Mouse (Mus musculus) layer of hippocampus, adult 2 months (tissue): ENCODE measurements at regions not wholly inside any gene's neighbourhood (a gene's known extent, or its start where the extent isn't known, plus 50 kb on each side); places are given as distances from the start of the nearest gene placed in this dataset.

Experiments
- DNase-seq, 2 experiments: peaks; one replicate each; pipeline ENCODE4 v3.0.0; 2022; ENCODE audit warnings: low spot score in 2 of 2
- H3K27ac ChIP-seq: fragments of 200-600 bp; 2 replicates; pipeline ENCODE4 v1.8.1; 2022
- H3K4me3 ChIP-seq: fragments of 200-600 bp; 2 replicates; pipeline ENCODE4 v1.8.1; 2022; ENCODE audit warnings: mild to moderate bottlenecking
- CTCF ChIP-seq: fragments of 200-600 bp; conservative IDR thresholded peaks from 2 replicates; pipeline ENCODE4 v1.8.1; 2022; ENCODE audit warnings: antibody characterized with exemption, mild to moderate bottlenecking, moderate library complexity

DNA sequence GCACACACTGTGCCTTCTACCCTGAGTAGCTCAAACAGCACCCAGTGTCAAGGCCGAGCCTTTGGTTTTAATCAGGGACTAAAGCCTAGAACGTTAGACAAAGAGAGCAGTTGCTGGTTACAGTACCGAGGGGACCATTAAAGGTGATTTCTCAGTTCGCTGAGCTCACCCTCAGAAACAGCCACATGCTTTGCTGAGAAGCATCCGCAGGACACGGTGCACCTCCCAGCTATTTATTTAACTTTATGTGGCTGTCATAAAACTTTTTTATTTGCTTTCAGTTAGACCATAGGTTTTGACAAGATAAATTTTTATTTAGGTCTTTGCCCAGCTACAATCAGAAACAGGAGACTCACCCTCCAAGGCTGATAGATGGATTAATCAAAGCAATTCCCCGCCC is 187.2 kb upstream of the Spred2 start:
- no peak overlapping the region for H3K4me3 ChIP-seq
- DNase-seq = no peak
- TF ChIP-seq CTCF = no peak
- no peak overlapping the region for H3K27ac ChIP-seq

- Histone ChIP-seq H3K27ac (no peak overlapping the region), H3K4me3 (no peak overlapping the region)
- TF ChIP-seq CTCF = no peak
- no peak for DNase-seq
Observed at GRCm38 (mm10) chr11:19737331-19737730, 186.8 kb upstream of the Spred2 start.

DNA sequence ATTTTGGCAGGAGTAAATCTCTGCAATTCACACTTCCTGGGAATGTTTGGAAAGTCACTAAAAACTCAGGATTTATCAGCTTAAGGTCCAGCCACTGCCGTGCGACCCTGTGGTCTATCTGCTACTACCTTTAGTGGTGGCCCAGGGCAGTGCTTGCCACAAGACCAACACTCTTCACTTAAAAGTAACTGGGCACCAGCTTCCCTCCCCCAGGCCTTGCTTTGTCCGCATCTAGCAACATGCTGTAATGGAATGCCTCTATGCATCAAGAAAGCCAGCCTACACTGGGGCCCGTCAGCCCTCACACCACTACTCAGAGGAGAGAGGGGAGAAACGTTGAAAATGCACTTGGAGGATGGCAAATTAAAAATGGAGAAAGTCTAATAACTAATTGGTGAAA is 186.4 kb upstream of the Spred2 start:
- H3K4me3 ChIP-seq = no peak overlapping the region
- DNase-seq = no peak
- no peak overlapping the region for H3K27ac ChIP-seq
- no peak for TF ChIP-seq CTCF

GRCm38 (mm10) chr11:19739527-19740151 is 184.5 kb upstream of the Spred2 start:
- Histone ChIP-seq H3K4me3 (no peak overlapping the region), H3K27ac (no peak overlapping the region)
- DNase-seq = no peak
- no peak for TF ChIP-seq CTCF

- Histone ChIP-seq H3K27ac (no peak overlapping the region), H3K4me3 (no peak overlapping the region)
- DNase-seq = no peak
- TF ChIP-seq CTCF = no peak
Observed at GRCm38 (mm10) chr11:19740562-19740961, 183.6 kb upstream of the Spred2 start.

DNA sequence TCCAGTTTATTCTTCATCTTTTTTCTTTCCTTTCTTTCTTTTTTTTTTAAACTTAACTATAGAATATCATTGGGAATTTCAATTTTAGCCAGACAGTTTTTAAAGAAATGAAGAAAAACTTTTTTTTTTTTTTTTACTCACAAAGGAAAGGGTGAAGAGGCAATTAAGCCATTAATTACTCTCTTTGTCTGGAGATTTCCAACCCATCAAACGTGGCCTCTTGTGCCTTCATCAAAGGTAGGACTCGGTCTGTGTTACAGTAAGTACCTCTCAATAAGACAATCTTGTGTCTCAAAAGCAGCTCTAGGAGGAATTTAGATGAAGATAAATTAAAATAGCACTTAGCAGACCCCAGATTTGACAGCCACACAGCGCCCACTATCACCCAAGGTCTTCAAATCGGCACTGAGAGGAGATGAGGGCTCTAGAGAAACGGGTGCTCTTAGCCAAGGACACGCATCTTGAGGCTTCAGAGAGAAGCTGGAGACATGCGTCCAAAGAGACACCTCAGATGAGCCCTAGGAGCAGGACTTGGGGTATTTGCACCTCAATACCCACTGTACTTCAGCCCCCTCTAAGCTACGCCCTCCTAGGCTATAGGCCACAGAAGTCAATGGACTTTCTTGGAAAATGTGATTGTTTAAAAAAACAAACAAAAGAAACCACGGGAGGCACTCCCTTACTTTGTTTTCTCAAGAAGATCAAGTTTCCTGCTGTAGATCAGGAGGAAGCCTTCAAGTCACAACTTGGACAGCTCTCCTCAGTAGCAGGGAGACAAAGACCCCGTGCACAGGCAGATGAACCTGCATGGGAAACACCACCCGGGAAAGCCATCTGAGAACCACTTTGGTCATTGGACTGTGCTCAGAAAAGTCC is 176.8 kb upstream of the Spred2 start:
- Histone ChIP-seq H3K27ac (no peak overlapping the region), H3K4me3 (no peak overlapping the region)
- no peak for DNase-seq
- no peak for TF ChIP-seq CTCF

- no peak for DNase-seq
- H3K4me3 ChIP-seq = no peak overlapping the region
- H3K27ac ChIP-seq = no peak overlapping the region
- no peak for TF ChIP-seq CTCF
Observed at GRCm38 (mm10) chr11:19747973-19748559, 176.1 kb upstream of the Spred2 start.

DNA sequence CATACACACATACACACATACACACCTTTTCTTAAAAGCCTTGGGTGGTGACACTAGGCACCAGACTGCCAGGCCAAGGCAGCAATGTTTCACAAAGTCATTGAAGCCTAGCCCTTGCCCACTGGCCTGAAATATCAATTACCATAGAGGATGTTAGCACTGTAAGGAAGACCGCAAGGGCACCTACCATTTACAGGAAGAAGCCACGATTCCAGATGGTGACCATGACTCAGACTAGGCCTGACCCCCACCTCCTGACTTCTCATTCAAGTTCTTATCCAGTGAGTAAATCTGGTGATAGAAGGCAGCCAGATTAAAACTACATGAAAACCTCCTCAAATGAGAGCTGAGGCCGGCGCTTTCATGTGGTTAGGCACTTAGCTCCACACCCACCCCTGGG is 165.3 kb upstream of the Spred2 start:
- no peak overlapping the region for H3K27ac ChIP-seq
- TF ChIP-seq CTCF = no peak
- H3K4me3 ChIP-seq = no peak overlapping the region
- DNase-seq = no peak

GRCm38 (mm10) chr11:19760861-19761693 is 163.1 kb upstream of the Spred2 start:
- peak; percentile 96 for TF ChIP-seq CTCF
- Histone ChIP-seq H3K27ac (no peak overlapping the region), H3K4me3 (peak overlapping the region; percentile 52)
- DNase-seq = peak; percentile 60 to 74

DNA sequence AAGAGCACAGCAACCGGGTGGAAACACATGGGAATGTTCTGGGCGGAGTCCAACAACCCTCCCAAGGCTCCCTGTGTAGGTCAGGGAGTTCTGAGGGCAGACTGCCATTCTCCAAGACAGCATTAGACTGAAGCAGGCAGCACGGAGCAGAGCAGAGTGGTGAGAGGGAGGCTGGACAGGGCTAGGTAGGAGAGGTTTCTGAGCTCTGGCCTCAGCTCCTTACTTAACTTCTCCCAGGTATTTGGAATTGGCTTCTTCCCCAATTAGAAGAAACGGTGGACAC is 162.5 kb upstream of the Spred2 start:
- Histone ChIP-seq H3K4me3 (no peak overlapping the region), H3K27ac (no peak overlapping the region)
- no peak for TF ChIP-seq CTCF
- DNase-seq = no peak

DNA sequence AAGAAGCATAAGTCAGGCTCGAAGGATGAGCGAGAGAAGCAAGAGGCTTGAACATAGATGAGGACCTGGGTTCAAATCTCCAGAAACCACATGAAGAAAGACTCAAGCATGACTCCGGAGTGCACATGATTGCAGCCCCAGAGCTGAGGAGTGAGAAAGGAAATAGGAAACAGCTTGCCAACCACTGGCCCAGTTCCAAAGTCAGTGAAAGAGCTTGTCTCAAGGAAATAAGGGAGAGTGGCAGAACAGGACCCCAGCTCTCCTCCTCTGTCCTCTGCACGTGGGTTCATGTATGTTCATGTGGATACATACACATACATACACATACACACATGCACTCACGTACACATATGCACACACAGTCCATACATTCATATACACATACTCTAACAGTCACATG is 156.9 kb upstream of the Spred2 start:
- Histone ChIP-seq H3K4me3 (no peak overlapping the region), H3K27ac (no peak overlapping the region)
- TF ChIP-seq CTCF = no peak
- no peak for DNase-seq

DNA sequence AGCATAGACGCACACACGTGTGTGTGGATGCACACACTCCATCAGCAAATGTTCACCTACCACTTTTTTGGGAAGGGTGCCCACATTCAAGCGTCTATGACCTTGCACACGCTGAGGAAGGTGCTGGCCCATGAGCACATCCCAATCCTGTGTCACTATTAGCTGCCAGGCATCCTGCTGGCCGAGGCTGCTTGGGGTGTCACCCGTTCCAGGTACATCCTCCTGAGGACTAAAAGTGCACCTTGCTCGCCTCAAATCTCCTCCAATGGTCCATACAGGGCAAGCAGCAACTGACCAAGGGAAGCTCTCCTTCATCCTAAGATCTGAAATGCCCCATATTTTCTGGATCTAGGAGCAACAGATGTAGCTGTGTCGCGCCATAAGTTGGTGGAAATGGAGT is 156.3 kb upstream of the Spred2 start:
- Histone ChIP-seq H3K27ac (no peak overlapping the region), H3K4me3 (no peak overlapping the region)
- TF ChIP-seq CTCF = no peak
- no peak for DNase-seq

DNA sequence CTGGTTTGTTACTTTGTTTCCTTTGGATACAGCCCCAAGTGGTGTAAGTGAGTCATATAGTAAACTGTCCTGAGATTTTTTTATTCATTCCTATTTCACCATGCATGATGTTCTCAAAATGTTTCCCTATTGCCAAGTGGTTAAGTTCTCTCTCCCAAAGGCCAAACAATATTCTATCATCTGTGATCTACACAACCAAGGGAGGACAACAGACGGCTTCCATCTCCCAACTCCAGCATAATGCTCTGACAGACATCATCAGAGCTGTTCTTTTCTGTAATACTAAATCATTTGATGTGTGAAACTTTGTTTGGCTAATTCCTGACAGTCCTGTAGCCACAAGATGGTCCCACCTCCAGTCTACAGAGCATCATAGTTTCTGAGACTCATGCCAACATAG is 155.2 kb upstream of the Spred2 start:
- TF ChIP-seq CTCF = no peak
- H3K27ac ChIP-seq = no peak overlapping the region
- DNase-seq = no peak
- no peak overlapping the region for H3K4me3 ChIP-seq
